Mouse (Mus musculus): Measurements from ENCODE around the gene March10.

March10 gene

DNA sequence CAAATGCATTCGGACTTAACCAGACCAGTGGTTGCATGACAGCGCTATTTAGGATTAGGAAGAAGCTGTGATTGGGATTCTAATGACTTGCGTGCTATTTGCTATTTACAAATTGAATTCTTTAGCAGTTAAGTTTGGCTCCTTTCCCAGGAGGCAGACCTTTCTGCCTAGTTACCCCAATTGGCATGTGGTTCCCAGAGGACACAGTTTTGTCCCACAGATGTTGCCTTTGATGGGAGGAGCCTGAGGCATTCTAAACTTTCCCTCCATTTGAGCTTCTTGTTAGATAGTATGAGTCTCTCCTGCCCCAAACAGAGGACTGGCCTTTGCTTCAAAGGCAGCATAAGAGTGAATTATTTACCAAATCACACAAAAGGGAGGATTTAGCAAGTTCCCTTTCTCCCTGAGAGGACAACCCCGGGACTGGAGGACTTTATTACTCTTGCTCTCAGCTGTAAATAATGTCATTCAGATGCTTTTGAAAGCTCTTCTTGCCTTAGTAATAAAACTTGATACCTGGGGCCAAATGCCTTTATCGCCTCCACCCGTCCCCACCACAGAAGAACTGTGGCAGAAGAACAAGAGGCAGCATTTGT, 48.6 kb downstream of the March10 start:
- in situ Hi-C loops (cut with MboI), result no loop called here

DNA sequence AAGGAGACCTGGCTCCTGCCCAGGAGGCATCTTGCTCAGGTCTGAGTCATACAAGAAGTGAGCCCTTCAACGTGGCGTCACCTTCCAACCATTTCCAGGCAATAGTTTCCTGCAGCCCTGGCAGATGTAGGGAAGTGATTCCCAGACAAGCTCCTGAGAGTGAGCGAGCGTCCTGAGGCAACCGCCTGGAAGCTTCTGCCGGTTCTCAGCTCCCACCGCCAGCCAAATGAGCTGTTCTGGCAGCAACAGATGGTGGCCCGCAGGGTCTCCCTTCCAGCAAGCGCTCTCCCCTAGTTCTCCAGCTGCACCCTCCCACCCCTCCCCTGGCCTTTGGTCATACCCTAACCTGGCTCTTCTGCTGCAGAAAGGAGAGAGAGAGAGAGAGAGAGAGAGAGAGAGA, 54.2 kb downstream of the March10 start:
- in situ Hi-C loops (cut with MboI), result no loop called here

DNA sequence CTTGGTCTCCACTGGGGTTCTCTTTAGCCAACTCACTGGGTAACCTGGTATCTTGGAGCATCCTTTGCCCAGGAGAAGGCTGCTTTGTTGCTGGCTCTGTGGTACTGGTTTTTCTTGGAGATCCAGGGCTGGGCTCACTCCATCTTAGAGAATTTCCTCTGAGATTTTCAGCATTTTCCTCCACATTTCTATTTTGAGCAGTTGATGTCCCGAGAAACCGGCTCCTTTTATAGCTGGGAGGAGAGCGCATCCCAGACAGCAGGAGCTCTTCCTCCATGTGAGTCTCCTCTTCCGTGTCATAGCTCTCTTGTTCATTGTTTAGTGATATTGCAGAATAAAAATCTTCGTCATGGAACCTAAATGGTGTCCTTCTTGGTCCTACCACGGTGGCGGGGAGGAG, 66.2 kb downstream of the March10 start:
- in situ Hi-C loops (cut with MboI), result no loop called here

DNA sequence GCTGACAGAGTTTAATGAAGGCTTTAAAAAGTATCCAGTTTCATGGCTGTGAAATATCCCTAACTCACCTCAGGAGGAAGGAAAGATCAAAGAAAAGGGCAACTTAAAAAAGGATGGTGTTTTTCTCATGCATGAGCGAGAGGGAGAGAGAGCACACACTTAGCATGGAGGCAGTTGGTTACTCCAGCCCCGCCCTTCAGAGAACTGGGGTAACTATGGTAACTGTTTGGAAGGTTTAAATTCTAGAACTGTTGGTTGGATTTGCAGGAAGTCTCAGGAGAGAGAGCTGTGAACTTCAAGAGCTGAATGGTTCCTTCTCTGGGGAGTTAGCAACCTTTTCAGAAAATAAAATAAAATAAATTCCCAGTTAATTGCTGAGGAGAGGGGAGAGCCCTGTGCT, 67.9 kb downstream of the March10 start:
- in situ Hi-C loops (cut with MboI), result no loop called here

DNA sequence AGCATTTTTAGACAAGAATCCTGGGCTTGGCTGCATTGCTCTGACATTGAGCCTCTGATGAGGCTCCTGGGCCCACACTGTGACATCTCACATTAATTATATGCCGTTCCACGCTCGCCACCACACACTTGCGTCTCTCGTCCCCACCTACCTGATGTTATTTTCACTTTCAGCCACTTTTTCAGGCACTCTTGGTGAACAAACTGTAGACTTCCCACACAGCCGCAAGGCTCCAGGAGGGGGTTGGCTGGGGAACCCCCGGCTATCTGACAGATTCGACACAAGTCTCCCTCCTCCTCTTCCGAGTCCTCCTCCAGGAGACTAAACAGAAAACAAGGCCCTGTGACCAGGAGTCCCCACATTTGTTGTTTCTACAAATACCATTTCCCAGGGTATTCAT, 71.3 kb downstream of the March10 start:
- in situ Hi-C loops (cut with MboI), result no loop called here

DNA sequence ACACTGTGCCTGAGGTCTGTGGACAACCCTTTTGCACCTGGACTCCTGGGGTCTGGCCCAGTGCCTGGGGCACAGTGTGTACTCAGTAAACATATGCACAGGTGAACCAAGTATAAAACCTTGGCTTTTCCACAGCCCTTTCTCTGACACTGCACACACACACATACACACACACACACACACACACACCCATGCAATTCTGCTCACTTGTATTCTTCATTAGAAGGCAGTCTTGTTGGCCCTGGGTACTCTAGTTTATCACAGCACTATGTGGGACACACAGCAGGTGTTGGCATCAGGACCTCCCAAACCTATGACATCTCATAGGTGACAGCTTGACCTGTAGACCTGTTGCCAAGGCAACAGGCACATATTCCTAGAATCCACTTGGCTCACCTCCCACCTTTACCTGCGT, 80.7 kb downstream of the March10 start:
- in situ Hi-C loops (cut with MboI), result no loop called here

DNA sequence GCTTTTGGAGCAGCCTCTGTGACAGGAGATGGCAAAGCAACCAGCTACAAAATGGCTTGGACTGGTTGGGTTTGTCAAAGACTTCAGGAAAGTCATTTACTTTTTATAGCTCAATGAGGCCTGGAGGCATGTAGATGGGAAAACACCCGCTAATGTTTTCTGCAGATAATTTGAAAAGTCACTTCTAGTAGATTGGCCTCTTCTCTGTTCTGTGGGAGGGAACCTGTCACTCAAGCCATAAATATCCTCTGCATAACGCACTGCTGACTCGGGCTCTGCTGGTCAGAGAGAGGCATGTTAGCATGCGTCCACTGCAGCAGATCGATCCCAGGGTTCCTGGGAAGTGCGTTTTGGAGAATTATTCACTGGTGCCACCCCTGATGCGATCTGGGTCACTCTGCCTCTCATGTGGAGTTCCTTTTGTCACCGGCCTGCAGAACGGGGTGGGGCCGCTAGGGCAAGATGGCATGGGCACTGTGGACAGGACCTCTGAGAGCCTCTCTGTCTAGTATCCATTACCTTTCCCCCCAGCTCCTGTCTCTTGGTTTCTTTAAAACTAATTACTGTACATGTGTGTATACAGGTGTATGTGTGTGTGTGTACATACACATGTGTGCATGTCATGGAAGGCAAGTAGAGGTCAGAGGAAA, 81.9 kb downstream of the March10 start:
- in situ Hi-C loops (cut with MboI), result no loop called here

DNA sequence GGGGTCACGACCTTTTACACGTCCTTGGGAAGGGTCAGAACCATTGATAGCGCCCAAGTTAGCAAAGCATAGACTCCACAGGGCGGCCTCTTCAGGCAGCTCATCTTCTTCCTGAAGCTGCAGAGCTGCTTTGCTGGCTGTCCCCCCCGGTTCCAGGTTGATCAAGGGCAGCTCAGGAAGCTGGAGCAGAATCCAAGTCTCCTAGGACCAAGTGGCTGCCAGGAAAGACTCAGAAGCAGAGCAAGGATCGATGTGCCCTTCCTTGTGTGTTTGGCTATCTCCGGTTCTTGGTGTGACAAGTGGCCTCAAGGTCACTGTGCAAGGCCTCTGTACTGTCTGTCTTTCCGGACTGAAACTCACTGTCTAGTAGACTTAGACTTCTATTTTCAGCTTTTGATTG, 82.7 kb downstream of the March10 start:
- in situ Hi-C loops (cut with MboI), result no loop called here

DNA sequence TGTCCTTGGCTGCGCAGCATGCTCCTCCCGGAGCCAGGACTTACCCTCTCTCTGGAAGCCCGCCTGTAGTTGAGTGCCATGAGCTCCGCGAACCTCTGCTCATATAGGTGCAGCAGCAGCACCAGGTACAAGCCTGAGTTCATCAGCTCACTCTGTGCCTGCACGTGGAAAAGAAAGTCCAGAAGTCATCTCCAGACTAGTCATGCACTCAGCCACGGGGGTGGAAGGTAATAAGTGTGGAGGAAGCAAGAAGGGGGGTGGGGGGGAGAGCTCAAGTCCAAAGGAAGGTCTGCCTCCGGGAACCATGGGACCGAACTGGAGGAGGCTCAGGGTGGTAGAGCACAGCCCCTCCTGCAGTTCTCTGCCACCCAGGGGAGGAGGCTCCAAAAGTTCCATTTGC, 84.7 kb downstream of the March10 start:
- in situ Hi-C loops (cut with MboI), result no loop called here

DNA sequence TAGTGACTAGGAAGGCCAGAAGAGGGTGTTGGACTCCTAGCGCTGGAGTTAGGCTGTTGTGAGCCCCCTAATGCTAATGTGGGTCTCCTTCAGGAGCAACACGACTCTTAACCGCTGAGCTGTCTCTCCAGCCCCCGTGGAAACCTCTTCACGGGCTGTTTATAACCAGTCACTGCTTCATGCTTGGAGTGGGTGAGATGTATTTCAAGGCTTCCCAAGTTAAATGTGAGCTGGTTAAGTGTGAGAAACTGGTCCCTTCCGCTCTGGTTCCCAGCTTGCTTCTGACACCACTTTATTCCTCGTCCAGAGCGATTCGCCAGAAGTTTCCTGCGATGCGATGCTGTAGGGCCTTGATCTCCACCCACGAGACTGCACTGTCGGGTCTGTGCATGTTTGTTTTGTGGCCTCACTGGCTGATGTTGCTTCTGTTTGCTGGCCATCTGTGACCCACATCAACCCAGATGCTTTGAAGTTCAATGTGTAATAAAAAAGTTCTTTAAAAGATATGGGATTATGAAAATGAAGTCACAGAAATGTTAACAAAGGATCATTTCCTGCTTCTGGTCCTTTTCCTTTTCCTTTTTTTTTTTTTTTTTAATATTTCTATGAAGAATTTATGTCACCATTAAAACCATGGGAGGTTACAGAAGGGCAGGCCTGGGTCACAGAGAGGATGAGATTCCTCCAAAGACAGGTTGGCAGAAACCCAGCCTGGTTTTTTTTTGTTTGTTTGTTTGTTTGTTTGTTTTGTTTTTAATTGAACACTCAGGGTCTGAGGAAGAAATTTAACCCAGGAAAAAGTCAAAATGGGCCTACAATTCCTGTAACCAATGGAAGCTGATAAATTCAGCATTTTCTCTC, 86.8 kb downstream of the March10 start:
- in situ Hi-C loops (cut with MboI), result no loop called here

DNA sequence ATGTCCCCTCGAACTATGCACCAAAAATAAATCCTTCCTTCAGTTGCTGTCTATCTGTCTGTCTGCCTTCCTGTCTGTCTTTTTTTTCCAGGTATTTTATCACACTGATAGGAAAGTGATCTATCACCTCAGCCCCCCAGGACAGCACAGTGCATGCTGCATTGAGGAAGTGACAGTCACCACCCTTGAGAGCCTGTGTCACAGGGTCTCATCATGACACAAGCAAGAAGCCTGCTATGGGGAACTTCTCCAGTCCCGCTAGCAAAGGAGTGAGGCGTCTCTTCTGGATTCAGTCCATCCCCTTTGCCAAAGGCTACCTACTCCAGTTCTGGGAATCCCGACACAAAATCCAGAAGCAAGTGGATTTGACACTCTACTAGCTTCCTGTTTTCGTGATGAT, 87.7 kb downstream of the March10 start:
- in situ Hi-C loops (cut with MboI), result no loop called here

DNA sequence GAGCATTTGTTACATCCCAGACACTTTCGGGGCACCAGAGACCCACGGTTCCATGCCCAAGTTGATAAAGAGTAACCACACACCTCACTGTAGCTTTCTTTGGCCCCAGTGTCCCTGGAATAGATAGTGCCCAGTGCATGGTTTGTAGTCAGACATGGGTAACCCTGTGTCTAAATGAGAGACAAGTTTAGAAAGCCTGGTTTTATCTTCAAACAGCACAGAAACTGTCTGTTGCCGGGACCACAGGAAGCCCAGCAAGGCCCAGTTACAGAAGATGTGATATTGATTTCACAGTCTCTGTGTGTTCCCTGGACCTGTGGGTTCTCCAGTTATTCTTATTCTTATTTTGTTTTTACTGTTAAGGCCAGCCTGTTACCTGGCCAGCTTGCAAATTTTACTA, 89.4 kb downstream of the March10 start:
- in situ Hi-C loops (cut with MboI), result no loop called here

DNA sequence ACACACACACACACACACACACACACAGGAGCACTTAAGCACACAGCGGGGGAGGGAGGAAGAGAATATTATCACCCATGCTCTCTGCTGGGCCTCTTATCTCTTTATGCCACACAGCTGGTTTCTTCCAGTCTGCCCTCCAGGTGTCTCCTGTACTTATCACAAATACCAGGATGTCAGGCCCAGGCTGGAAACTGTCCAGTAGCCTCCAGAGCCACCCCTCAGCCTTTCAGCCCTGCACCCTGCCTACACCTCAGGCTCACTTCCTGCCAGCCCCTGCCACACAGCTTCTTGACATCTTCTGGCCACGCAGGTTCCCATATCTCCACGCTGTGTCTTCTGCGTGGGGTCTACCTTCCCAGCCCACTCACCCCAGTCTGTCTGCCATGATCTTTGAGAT, 90.5 kb downstream of the March10 start:
- in situ Hi-C loops (cut with MboI), result no loop called here

DNA sequence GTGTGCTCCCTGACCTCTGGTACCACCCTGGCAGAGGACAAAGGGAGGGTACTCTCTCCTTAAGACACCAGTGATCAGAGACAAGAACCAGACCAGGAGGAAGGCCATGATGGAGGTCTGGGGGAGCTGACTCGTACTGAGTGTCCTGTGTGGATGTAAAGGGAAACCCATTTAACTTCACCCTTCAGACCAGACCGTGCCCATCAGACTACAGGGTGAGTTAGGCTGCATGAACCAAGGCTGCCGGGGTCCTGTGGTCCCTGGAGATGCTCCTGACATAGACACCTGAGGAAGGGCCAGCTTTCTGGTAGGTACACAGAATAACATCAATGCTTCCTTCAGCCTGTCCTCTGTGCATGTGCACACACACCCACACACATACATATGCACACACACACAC, 90.9 kb downstream of the March10 start:
- in situ Hi-C loops (cut with MboI), result no loop called here

DNA sequence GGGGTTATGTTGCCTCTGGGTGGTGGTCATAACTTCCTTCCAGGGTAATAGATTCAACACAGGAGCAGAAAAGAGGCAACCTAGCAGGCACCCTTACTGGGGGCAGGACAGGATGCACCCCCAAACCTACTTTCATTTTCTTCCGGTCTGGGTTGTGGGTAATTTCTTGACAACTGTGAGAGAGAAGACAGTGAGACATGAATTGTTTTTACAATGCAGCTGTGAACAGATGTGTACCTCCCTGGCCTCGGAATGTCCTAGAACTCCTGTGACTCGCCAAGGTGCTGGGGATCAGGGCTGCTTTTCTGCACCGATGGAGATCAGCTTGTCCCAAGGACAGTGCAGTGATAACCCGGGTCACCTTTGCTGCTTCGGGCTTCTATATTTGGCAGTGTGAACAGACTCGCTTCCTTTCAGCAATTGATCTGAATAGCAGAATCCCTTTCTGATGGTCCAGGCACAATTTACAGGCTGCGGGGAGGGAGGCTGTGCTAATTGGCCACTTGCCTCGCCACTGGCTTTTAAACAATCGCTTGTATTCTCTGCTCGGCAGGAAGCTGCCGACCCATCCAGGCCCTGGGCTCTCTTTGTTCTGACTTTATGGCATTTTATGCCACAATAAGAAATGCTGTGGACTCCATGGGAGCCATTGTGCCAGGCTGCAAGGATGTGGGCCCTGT, 92.0 kb downstream of the March10 start:
- in situ Hi-C loops (cut with MboI), result no loop called here

DNA sequence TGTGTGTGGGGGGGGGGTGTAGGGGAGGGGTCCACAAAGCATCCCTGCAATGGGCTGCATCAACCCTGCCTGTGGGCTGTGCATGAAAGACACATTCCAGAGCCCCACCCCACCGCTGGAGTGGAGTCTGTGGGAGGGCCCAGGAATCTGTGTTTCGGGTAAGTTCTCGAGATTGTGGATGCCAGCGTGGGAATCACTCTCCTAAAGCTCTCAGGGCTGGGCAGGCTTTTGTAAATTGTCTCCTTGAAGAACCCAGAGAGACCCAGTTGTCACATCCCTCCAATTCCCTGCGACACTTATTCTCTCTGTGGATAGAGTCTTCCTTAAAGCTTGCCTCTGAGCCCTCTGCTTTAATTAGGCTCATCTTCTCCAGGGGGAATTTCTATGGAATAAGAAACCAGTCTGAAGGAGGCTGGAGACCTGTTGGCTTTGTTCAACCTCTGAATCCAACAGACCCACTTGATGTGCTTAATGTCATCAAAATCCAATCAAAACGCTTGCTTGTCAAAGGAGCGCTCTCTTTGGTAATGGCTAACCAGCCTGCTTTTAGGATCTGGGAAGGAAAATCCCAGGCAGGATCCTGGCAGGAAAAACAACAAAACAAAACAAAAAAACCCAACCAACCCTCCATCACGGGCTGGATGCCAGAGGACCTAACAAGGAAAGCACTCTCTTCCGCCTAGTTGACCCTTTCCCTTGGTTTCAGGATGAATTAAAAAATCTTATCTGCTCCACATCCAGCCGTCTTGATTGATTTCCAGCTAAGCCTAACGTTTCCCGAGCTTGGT, 92.7 kb downstream of the March10 start:
- in situ Hi-C loops (cut with MboI), result no loop called here

DNA sequence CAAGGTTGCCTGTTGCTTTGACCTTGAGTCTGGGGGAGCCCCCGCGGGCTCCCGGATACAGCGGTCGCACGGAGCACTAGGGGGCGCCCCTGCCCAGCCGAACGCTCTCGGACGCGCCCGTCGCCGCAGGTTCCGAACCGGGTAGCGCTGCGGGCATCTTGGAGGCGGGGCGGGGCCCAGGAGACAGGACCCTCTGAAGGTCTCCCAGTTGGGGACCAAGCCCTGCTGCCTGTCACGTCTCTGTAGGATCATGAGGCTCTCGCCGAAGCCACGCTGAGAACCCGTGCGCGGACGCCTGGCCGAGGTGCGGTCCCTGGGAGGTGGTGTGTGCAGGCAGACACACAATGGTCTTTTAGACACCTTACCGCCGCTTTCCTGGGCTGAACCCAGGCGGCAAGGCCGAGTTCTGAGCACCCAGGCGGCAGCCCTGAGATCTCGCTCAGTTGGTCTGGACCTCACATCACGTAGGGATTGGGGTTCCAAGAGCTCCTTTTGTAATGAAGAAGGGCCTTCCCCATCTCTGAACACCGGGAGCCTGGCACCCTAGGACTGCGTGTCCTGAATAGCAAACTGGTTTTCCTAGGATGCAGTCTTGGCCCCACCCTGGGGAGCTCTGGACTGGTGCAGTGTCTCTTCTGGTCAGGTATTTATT, 93.5 kb downstream of the March10 start:
- in situ Hi-C loops (cut with MboI), result no loop called here

DNA sequence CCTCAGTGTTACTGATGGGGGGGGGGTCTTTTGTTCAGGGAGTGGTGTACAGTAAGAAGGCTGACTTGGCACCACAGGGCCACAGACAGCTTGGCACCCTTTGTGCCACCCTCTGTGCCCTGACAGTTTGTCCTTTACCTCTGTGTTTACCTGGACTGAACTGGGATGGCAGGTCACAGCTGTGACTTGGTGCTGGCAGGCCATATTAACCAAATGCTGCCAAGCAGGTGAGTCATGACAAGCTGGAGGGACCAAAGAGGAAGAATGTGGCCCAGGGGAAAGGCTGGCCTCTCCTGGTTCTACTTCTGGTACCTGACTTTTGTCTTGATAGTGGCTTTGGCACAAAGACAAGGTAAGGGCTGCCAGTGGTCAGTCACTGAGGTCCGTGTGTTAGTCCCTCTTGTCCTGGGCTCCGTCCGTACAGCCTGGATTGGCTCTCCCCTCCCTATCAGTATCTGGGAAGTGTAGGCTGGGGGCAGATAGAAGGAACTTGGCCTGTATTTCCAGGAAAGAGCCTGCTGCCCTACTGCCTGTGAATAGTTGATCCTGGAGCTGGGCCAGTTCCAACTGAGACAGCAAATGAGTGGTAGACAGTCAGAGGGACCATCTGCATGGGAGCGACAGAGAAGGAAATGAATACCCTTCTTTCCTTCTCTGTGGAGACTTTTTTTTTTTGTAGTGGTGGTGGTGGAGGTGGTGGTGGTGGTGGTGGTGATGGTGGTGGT, 94.3 kb downstream of the March10 start:
- in situ Hi-C loops (cut with MboI), result no loop called here

DNA sequence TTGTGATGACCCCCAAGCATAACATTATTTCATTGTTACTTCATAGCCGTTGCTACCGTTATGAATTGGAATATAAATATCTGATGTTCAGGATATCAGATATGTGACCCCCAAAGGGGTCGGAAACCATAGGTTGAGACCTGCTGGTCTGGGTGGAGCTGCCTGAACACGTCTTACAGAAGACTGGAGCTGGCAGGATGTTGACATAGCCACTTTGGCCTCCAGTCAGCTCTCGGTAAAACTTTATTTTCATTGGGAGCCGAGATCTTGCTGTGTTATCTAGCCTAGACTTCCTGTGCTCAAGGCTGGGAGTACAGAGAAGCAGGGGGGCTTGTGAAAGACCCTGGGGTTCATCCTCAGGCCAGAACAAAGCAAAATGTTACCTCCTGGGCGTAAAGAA, 100.2 kb downstream of the March10 start:
- in situ Hi-C loops (cut with MboI), result no loop called here

DNA sequence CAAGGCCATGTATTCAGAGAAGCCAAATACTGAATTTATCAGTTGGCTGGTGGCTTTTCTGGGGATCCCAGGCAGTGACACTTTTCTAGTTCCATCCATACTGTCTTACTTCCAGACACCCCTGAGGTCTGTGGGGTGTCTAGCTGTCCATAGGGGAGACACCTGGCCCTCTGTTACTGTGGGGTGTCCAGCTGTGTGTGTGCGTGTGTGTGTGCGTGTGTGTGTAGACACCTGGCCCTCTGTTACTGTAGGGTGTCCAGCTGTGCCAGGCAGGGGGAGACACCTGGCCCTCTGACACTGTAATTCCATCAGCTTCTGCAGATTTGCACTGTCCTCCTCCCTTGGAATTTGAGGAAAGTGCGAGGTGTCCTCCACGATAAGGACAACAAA, 102.6 kb downstream of the March10 start:
- in situ Hi-C loops (cut with MboI), result no loop called here

All from mature B cell (primary cell).